Mouse (Mus musculus): ENCODE results near the gene Lrp2.

DNA sequence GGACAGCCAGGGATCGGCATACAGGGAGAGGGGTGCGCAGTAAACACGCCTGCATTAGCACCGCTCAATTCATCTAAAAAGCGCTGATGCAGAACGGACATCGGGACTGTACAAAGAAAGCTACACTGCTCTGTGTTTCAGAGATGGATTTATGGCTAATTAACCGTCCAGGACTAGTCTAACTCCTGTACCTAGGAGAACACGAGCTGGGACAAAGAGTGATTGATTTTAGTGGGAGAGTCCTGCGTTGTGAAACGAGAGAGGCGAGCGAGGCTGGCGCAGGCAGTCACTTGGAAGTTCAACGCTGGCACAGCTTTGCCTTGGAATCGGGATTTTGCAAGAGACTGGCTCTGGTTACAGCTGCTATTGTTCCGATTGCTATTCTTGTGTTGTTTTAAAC is 43.4 kb upstream of the Lrp2 start:
- no peak for TF ChIP-seq GATA1 (IDR thresholded peaks at IDR 0.05; ENCODE audit: borderline replicate concordance, low read length)
- TF ChIP-seq FLI1 (IDR thresholded peaks at IDR 0.05; ENCODE audit: low read length), result no peak
